Mouse (Mus musculus): ENCODE data around the gene Sppl2c. TPM values are rescaled to one million over a fixed set of nuclear protein-coding genes. Genes with fewer than 3 reads are reported as not detected.

The Sppl2c gene
- total and polyA plus RNA-seq, 2 experiments from 2014 or later: 0.19 TPM; not detected in 1

DNA sequence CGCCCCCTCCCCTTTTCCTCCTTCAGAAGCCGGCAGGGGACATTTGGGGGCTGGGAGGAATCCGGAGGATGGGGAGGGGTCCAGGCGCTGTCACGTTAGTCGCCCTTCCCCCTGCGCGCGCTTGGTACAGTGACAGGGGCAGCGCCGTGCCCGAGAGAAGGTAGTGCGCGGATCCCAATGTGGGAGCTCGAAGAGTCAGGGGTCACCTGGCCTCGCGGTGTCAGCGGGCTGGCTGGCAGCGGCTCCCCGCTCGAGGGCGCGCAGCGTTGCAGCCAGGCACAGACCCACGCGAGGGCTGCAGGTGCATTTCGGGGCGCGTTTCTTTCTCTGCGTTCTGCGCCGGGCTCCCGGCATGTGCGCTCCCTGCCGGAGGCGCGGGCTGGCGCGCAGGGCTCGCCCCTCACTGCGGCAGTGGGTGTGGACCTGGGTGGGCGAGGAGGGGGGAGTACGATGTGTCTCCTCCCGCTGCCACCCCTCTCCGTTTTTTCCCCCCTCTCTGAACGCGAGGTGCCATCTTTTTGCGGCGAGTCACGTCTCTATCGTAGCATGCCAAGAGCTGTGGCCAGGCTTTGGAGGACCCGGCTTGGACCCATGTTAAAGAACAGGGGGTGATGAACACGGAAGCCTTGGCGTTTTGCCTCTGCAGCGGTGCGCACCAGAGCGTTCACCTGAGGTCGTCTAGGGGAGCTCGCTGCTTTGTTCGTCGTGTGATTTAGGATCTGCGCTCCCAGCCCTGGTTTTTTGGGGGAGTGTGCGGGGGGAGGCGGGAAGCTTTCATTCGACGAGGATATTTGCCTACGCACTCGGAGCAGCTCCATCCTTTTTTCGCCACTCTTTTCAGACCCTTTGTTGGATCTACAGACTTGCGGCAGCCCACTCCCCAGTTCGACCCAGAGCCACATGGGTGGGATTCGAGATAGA is 46.3 kb downstream of the Sppl2c start:
- peak overlapping the region; percentile 98 for H3K9ac ChIP-seq
- H3K4me3 ChIP-seq (ENCODE audit: low read depth, low read length): peak overlapping the region; percentile 73
- H3K4me2 ChIP-seq (ENCODE audit: low read depth): peak overlapping the region; percentile 84
- peak overlapping the region; percentile 97 for H3K27ac ChIP-seq (ENCODE audit: low read depth, low read length)
- no peaks in the 10 kb centered on the region for H3K9me3 ChIP-seq (ENCODE audit: low read length)
- DNase-seq (peak; percentile 92), ATAC-seq (peak; percentile 83)
- no peaks in the 10 kb centered on the region for H3K27me3 ChIP-seq (ENCODE audit: insufficient read depth, low read length)
- WGBS: 1% methylated on average over 69 of the region's 72 CpGs
- no peaks in the 10 kb centered on the region for H3K36me3 ChIP-seq (ENCODE audit: insufficient read depth)
- H3K4me1 ChIP-seq (ENCODE audit: insufficient read depth): peaks cover 27% of the 10 kb centered on the region
- TF ChIP-seq CTCF (IDR thresholded peaks at IDR 0.05; ENCODE audit: low read depth): peak; percentile 64

DNA sequence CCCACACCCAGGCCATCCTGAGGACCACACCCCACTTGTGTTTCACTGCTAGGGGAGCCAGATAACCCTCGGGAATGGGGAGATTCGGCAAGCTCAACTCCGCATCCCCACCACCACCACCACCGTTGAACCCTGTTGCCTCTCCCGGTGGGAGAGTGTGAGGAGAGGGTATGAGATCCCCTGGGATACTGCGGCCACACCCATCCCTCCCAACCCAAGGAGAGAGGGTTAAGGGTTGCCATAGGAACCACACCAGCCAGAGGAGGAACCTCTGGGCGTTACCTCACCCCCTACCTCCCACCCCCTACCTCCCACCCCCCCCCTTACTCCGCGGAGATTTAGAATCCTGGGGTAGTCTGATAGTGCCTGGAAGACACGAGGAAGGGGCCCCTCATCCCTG is 47.0 kb downstream of the Sppl2c start:
- Histone ChIP-seq H3K27me3 (ENCODE audit: insufficient read depth, low read length) (no peaks in the 10 kb centered on the region), H3K27ac (ENCODE audit: low read depth, low read length) (peak overlapping the region; percentile 97), H3K4me3 (ENCODE audit: low read depth, low read length) (peak overlapping the region; percentile 73), H3K9ac (peak overlapping the region; percentile 98), H3K4me2 (ENCODE audit: low read depth) (peak overlapping the region; percentile 84), H3K36me3 (ENCODE audit: insufficient read depth) (no peaks in the 10 kb centered on the region), H3K9me3 (ENCODE audit: low read length) (no peaks in the 10 kb centered on the region), H3K4me1 (ENCODE audit: insufficient read depth) (peaks cover 27% of the 10 kb centered on the region)
- TF ChIP-seq CTCF (IDR thresholded peaks at IDR 0.05; ENCODE audit: low read depth): no peak
- no peak for DNase-seq
- no peak for ATAC-seq
- WGBS: 1% methylated on average over 10 of the region's 10 CpGs

DNA sequence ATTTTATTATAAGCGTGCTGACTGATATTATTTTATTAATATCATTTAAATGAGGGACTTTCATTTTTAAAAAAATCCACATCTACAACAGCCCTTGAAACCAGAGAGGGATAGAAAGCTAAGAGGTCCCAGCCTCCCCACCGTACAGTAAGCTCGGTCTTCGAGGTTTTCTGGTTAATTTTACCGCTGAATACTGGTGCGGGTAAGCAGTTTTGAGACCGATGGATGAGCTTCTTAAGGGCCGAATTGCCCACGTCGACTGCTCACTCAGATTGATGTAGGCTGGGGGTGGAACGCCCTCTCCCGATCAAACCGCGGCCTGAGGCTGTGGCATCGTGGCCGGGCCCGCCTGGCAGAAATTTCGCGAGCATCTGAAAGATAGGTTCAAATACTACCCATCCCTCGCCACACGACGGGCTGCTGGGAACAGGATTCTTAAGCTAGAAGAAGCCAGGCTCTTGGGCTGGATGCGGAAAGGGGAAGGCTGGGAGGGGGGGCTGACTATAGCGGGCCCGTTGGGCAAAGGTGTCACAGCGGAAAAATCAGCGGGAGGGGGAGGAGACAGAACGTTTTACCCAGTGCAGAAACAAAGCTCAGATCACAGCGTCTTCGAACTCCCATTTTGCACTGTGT is 47.6 kb downstream of the Sppl2c start:
- peak; percentile 47 for DNase-seq
- no peak for ATAC-seq
- 3% methylated on average over 30 of the region's 30 CpGs for WGBS
- H3K27ac ChIP-seq (ENCODE audit: low read depth, low read length): peak overlapping the region; percentile 97
- H3K36me3 ChIP-seq (ENCODE audit: insufficient read depth): no peaks in the 10 kb centered on the region
- peak overlapping the region; percentile 98 for H3K9ac ChIP-seq
- H3K4me3 ChIP-seq (ENCODE audit: low read depth, low read length): peak overlapping the region; percentile 73
- H3K9me3 ChIP-seq (ENCODE audit: low read length): no peaks in the 10 kb centered on the region
- H3K4me2 ChIP-seq (ENCODE audit: low read depth): peak overlapping the region; percentile 84
- H3K4me1 ChIP-seq (ENCODE audit: insufficient read depth): peaks cover 27% of the 10 kb centered on the region
- H3K27me3 ChIP-seq (ENCODE audit: insufficient read depth, low read length): no peaks in the 10 kb centered on the region
- TF ChIP-seq CTCF (IDR thresholded peaks at IDR 0.05; ENCODE audit: low read depth): no peak

DNA sequence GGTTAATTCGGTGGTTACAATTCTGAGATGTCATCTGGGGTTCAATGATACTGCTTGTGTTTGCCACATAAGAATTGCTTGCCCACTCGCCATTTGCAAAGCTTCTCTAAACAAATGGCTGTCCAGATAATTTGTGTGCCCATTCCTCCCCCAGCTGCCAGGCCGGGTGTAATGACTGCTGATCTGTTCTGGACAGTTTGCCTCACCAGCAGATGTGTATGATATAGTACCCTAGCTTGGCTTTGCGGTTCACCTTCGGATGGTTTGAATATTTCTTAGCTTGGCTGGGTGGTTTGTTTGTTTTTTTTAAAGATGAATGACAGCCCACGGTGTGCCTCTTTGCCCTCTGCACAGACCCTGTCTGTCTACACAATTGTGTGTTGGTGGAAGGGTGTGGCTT is 48.6 kb downstream of the Sppl2c start:
- H3K27me3 ChIP-seq (ENCODE audit: insufficient read depth, low read length): no peaks in the 10 kb centered on the region
- H3K27ac ChIP-seq (ENCODE audit: low read depth, low read length): no peak overlapping the region
- peaks cover 27% of the 10 kb centered on the region for H3K4me1 ChIP-seq (ENCODE audit: insufficient read depth)
- no peak for ATAC-seq
- peak overlapping the region; percentile 73 for H3K4me3 ChIP-seq (ENCODE audit: low read depth, low read length)
- DNase-seq: no peak
- peak overlapping the region; percentile 98 for H3K9ac ChIP-seq
- TF ChIP-seq CTCF (IDR thresholded peaks at IDR 0.05; ENCODE audit: low read depth): no peak
- 34% methylated on average over 6 of the region's 6 CpGs for WGBS
- peak overlapping the region; percentile 84 for H3K4me2 ChIP-seq (ENCODE audit: low read depth)
- H3K9me3 ChIP-seq (ENCODE audit: low read length): no peaks in the 10 kb centered on the region
- no peaks in the 10 kb centered on the region for H3K36me3 ChIP-seq (ENCODE audit: insufficient read depth)

DNA sequence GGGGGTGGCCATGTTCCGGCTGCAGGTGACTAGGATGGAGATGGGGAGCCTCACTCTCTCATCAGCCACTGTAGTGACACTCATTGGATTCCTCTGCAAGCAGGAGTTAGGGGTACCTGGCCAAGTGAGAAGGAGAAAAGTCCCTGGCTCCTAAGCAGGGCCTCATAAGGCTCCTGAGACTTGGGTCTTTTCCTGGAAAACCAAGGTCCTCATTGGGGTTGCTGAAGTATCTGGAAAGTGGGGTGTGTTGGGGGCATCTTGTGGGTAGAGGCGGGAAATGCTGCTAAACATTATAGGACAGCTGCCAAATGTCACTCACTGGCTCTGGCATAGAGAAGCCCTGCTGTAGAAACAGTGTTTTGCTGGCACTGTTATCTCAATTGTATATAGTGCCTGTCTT is 49.8 kb downstream of the Sppl2c start:
- TF ChIP-seq CTCF (IDR thresholded peaks at IDR 0.05; ENCODE audit: low read depth): no peak
- no peak for ATAC-seq
- peak overlapping the region; percentile 73 for H3K4me3 ChIP-seq (ENCODE audit: low read depth, low read length)
- H3K36me3 ChIP-seq (ENCODE audit: insufficient read depth): no peaks in the 10 kb centered on the region
- no peaks in the 10 kb centered on the region for H3K27me3 ChIP-seq (ENCODE audit: insufficient read depth, low read length)
- WGBS: 57% methylated on average over 2 of the region's 2 CpGs
- DNase-seq: no peak
- H3K9ac ChIP-seq: no peak overlapping the region; the same call in 1 of the 2 replicates
- H3K4me2 ChIP-seq (ENCODE audit: low read depth): peak overlapping the region; percentile 84
- no peak overlapping the region for H3K27ac ChIP-seq (ENCODE audit: low read depth, low read length)
- no peaks in the 10 kb centered on the region for H3K9me3 ChIP-seq (ENCODE audit: low read length)
- peaks cover 27% of the 10 kb centered on the region for H3K4me1 ChIP-seq (ENCODE audit: insufficient read depth)

DNA sequence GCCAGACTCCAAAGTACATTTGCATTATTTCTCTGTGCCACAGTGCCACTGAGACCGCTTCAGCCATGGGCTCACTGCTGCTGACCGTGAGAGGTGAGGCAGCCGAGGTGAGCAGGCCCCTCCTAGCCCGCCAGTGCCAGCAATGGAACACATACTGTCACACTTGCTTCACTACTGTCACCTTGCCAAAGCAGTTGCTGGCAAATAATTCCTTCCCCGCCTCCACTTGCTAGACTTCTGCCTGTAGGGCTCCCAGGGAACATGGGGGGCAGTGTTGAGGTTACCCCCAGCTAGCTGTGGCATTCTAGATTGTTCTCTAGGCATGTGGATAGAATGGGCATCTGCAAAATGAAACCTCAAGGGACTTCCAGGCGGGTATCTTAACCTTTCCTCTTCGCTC is 51.1 kb downstream of the Sppl2c start:
- 33% methylated on average over 7 of the region's 7 CpGs for WGBS
- peak; percentile 48 for TF ChIP-seq CTCF (IDR thresholded peaks at IDR 0.05; ENCODE audit: low read depth)
- ATAC-seq: peak; percentile 10; the same call in 1 of the 2 replicates
- Histone ChIP-seq H3K4me1 (ENCODE audit: insufficient read depth) (peaks cover 27% of the 10 kb centered on the region), H3K4me2 (ENCODE audit: low read depth) (peak overlapping the region; percentile 84), H3K9me3 (ENCODE audit: low read length) (no peaks in the 10 kb centered on the region), H3K4me3 (ENCODE audit: low read depth, low read length) (no peak overlapping the region), H3K27me3 (ENCODE audit: insufficient read depth, low read length) (no peaks in the 10 kb centered on the region), H3K36me3 (ENCODE audit: insufficient read depth) (no peaks in the 10 kb centered on the region), H3K27ac (ENCODE audit: low read depth, low read length) (no peak overlapping the region), H3K9ac (no peak overlapping the region)
- peak; percentile 60 for DNase-seq
